Mouse (Mus musculus): Measurements from ENCODE around the gene Pip4p1. TPM values are rescaled to one million over a fixed set of nuclear protein-coding genes. Genes with fewer than 3 reads are reported as not detected.
"Not testable (repeated sequence)": the region's sequence is repeated elsewhere in the genome, so short reads cannot be mapped to it uniquely, and the experiment has no call there.

The Pip4p1 gene
- polyA plus RNA-seq, 1 experiment from 2014 or later, result 37.9 TPM

DNA sequence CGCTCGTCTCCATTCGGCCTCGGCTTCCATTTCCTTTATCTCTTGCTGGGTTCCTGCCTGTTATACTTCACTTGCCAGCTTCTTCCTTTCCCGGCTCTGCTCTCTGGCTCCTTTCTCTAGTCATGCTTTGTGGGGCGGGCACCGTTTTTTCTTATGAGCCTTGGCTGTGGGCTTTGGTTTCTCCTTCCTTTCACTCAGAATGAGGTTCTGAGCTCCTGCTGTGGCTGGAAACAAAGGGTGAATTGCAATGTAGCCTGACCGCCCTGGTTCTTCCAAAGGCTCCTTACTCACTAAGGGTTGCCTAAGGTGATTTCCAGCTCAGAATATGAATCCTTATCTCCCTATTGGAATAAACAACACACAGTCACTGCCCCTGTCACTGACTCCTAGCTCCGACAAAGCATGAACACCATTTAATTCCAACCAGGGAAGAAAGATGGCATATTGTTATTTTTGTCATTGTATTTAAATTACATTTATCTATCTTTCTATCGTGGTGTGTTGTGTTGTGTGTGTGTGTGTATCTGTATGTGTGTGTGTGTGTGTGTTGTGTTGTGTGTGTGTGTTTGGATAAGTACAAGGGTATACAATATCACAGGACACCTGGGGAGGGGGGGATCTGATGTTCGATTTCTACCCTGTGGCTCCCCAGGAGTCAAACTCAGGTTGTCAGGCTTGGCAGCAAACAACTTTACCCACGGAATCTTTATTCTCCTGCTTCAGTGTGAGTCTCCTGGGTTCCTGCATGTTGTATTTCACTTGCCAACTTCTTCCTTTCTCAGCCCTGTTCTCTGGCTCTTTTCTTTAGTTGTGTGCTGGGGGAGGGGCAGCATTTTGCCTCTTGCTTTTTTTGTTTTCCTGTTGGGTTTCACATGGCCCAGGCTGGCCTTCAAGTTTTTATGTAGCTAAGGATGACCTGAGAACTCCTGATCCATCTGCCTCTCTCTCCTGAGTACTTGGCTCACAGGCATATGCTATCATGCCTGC is 39.2 kb upstream of the Pip4p1 start:
- Histone ChIP-seq H3K9me3 (replicated peaks; ENCODE audit: control insufficient read depth, low read length) (no peaks in the 10 kb centered on the region), H3K4me2 (ENCODE audit: low read depth, low read length) (peak overlapping the region; percentile 28; the same call in 1 of the 2 replicates), H3K9ac (ENCODE audit: low read length) (no peak overlapping the region), H3K4me3 (ENCODE audit: low read length) (no peak overlapping the region), H3K4me1 (ENCODE audit: control insufficient read depth, insufficient read depth, low read length) (peaks cover 6% of the 10 kb centered on the region; the same call in 1 of the 2 replicates), H3K36me3 (ENCODE audit: control insufficient read depth, insufficient read depth) (no peaks in the 10 kb centered on the region), H3K27ac (ENCODE audit: low read length) (peak overlapping the region; percentile 23; the same call in 1 of the 2 replicates), H3K27me3 (ENCODE audit: control insufficient read depth, insufficient read depth, low read length) (no peaks in the 10 kb centered on the region)
- 0 out of 2 replicates have a peak, but pooled peaks have one; percentile 14 for ATAC-seq (replicated peaks; ENCODE audit: extremely low read depth, insufficient read depth, low FRiP score)
- WGBS, result 26% methylated on average over 12 of the region's 12 CpGs

DNA sequence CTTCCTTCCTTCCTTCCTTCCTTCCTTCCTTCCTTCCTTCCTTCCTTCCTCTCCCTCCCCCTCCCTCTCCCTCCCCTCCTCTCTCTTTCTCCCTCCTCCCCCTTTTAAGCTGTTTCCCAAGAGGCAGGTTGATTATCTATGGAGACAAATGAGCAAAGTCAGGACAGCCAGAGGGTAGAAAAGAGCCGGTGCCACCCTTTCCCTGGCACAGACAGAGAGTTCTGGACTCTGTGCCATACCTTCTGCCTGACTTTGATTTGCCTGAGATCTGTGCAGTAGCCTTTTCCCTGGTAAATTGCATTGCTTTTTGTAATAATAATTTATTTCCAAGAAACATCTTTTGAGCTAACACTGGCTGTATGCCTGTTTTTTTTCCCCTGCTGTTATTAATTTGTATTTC is 38.4 kb upstream of the Pip4p1 start:
- Histone ChIP-seq H3K4me3 (ENCODE audit: low read length) (no peak overlapping the region), H3K36me3 (ENCODE audit: control insufficient read depth, insufficient read depth) (no peaks in the 10 kb centered on the region), H3K4me1 (ENCODE audit: control insufficient read depth, insufficient read depth, low read length) (peaks cover 6% of the 10 kb centered on the region; the same call in 1 of the 2 replicates), H3K9me3 (replicated peaks; ENCODE audit: control insufficient read depth, low read length) (no peaks in the 10 kb centered on the region), H3K27ac (ENCODE audit: low read length) (no peak overlapping the region), H3K9ac (ENCODE audit: low read length) (no peak overlapping the region), H3K4me2 (ENCODE audit: low read depth, low read length) (no peak overlapping the region), H3K27me3 (ENCODE audit: control insufficient read depth, insufficient read depth, low read length) (no peaks in the 10 kb centered on the region)
- ATAC-seq (replicated peaks; ENCODE audit: extremely low read depth, insufficient read depth, low FRiP score), result no peak
- WGBS, result 38% methylated on average over 1 of the region's 1 CpGs

DNA sequence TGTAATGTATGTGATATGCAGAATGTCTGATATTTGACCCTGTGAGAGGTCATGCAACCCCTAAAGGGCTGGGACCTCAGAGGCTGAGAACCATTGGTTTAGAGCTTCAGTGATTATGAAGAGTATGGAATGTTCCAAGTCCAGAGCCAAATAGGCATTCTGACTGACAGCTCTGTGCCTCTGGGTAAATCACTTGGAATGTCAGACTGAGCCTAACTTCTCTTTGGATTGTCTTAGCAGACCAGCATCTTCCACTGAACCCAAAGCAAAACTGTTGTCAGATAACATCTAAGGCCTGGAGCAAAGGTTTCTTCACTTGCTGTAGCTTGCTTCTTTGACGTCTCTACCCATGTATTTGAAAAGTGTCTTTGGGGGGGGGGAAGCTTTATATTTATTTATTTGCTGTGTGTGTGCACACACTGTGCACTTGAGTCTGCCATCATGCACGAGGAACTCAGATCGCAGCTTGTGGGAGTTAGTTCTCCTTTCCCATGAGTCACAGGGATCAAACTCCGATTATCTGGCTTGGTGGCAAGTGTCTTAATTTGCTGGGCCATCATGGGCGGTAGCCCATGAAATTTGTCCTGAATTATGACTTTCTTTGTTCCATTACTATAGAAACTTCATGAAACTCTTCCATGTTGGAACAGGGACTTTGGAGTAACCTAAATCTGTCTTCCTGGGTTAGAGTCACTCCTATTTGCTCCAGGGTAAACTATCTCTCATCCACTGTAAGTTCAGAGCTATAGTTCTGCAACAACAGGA is 37.7 kb upstream of the Pip4p1 start:
- 90% methylated on average over 5 of the region's 5 CpGs for WGBS
- Histone ChIP-seq H3K27me3 (ENCODE audit: control insufficient read depth, insufficient read depth, low read length) (no peaks in the 10 kb centered on the region), H3K4me1 (ENCODE audit: control insufficient read depth, insufficient read depth, low read length) (peaks cover 6% of the 10 kb centered on the region; the same call in 1 of the 2 replicates), H3K4me2 (ENCODE audit: low read depth, low read length) (no peak overlapping the region), H3K4me3 (ENCODE audit: low read length) (no peak overlapping the region), H3K9me3 (replicated peaks; ENCODE audit: control insufficient read depth, low read length) (no peaks in the 10 kb centered on the region), H3K27ac (ENCODE audit: low read length) (no peak overlapping the region), H3K9ac (ENCODE audit: low read length) (no peak overlapping the region), H3K36me3 (ENCODE audit: control insufficient read depth, insufficient read depth) (no peaks in the 10 kb centered on the region)
- no peak for ATAC-seq (replicated peaks; ENCODE audit: extremely low read depth, insufficient read depth, low FRiP score)

GRCm38 (mm10) chr14:50958289-50958995 is 27.8 kb upstream of the Pip4p1 start:
- not testable (repeated sequence) for H3K4me1 ChIP-seq (ENCODE audit: control insufficient read depth, insufficient read depth, low read length); H3K9ac ChIP-seq (ENCODE audit: low read length); H3K4me3 ChIP-seq (ENCODE audit: low read length); H3K4me2 ChIP-seq (ENCODE audit: low read depth, low read length); H3K27me3 ChIP-seq (ENCODE audit: control insufficient read depth, insufficient read depth, low read length); H3K9me3 ChIP-seq (replicated peaks; ENCODE audit: control insufficient read depth, low read length); H3K27ac ChIP-seq (ENCODE audit: low read length); H3K36me3 ChIP-seq (ENCODE audit: control insufficient read depth, insufficient read depth); ATAC-seq (replicated peaks; ENCODE audit: extremely low read depth, insufficient read depth, low FRiP score)
- WGBS, result 91% methylated on average over 5 of the region's 5 CpGs

DNA sequence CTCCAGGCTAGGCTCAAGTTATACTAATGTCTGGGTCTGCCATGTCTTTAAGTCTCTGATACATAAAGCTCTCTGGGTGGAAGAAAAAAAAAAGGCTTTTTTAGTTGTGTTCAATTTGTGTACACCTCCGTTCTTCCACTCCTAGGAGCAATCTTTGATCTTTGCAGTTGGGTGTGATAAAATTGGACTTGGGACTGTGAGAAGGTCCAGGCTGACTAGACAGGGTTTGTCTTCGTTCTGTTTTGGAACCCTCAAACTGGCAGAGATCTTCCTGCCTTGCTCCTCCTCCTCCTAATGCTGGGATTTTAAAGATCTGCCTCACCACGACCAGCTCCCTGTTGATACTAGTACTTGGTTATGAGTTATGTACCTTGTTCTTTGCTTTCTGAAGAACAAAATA is 26.5 kb upstream of the Pip4p1 start:
- H3K9me3 ChIP-seq (replicated peaks; ENCODE audit: control insufficient read depth, low read length); H3K27ac ChIP-seq (ENCODE audit: low read length); ATAC-seq (replicated peaks; ENCODE audit: extremely low read depth, insufficient read depth, low FRiP score); H3K4me1 ChIP-seq (ENCODE audit: control insufficient read depth, insufficient read depth, low read length); H3K4me3 ChIP-seq (ENCODE audit: low read length); H3K27me3 ChIP-seq (ENCODE audit: control insufficient read depth, insufficient read depth, low read length); H3K4me2 ChIP-seq (ENCODE audit: low read depth, low read length); H3K36me3 ChIP-seq (ENCODE audit: control insufficient read depth, insufficient read depth); H3K9ac ChIP-seq (ENCODE audit: low read length): not testable (repeated sequence)
- WGBS, result 64% methylated on average over 3 of the region's 3 CpGs

DNA sequence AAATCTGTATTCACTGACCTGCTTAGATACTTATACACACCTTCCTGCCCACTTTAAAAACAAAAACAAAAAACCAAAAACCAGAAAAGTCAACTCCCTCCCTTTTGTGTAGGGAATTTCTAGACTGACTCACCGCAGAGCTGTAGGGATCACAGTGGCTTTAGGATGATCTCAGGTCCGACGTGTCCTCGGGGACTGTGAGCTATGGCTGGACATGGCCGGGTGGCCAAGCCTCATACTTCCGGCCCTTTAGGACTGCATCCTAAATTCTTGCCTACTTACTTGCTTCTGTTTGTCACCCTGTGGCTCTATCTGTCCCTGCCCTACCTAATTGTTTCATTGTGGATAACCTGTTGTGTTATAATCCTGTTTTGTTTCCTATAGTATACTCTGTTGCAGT is 26.1 kb upstream of the Pip4p1 start:
- H3K4me1 ChIP-seq (ENCODE audit: control insufficient read depth, insufficient read depth, low read length); H3K4me2 ChIP-seq (ENCODE audit: low read depth, low read length); H3K9me3 ChIP-seq (replicated peaks; ENCODE audit: control insufficient read depth, low read length); H3K27me3 ChIP-seq (ENCODE audit: control insufficient read depth, insufficient read depth, low read length); H3K4me3 ChIP-seq (ENCODE audit: low read length); H3K27ac ChIP-seq (ENCODE audit: low read length); H3K9ac ChIP-seq (ENCODE audit: low read length); H3K36me3 ChIP-seq (ENCODE audit: control insufficient read depth, insufficient read depth); ATAC-seq (replicated peaks; ENCODE audit: extremely low read depth, insufficient read depth, low FRiP score): not testable (repeated sequence)
- 77% methylated on average over 6 of the region's 6 CpGs for WGBS

DNA sequence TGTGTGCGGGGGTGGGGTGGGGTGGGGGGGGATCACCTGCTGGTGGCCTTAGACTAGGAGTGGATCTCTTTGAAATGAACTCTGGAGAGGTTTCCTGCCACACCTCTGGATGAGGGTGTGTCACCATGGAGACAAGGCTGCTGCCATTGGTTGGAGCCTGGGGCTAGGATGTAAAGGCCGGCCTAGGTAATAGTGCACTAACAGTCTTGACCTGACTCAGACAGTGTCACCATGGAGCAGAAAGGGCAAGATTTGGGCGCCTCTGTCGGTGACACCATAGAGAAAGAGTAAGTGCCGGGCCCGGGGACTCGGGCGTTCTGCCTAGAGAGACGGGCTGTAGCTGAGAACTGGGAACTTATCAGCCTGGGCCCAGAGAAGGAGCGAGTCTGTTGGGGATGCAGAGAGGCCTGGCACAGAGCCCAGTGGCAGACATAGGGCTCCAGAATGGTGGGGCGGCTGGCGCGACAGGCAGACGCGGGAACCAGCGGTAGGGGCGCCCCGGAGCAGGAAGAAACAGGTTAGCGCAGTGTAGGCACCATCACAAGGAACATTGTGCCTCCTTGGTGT is 25.4 kb upstream of the Pip4p1 start, which contains the start of gene Pnp2:
TSS of gene Pnp2 (plus strand) at position 51 of the 567 bp plus-strand sequence.
- peak within 1 kb of the TSS; percentile 54 for H3K4me2 ChIP-seq (ENCODE audit: low read depth, low read length)
- H3K4me3 ChIP-seq (ENCODE audit: low read length), result peak within 1 kb of the TSS; percentile 38
- ATAC-seq (replicated peaks; ENCODE audit: extremely low read depth, insufficient read depth, low FRiP score), result peak; percentile 88
- H3K27me3 ChIP-seq (ENCODE audit: control insufficient read depth, insufficient read depth, low read length); H3K4me1 ChIP-seq (ENCODE audit: control insufficient read depth, insufficient read depth, low read length); H3K36me3 ChIP-seq (ENCODE audit: control insufficient read depth, insufficient read depth); H3K9me3 ChIP-seq (replicated peaks; ENCODE audit: control insufficient read depth, low read length): not testable (repeated sequence)
- 0 out of 2 replicates have a peak within 1 kb of the TSS, but pooled peaks have one; percentile 25 for H3K27ac ChIP-seq (ENCODE audit: low read length)
- 6% methylated on average over 19 of the region's 19 CpGs for WGBS
- peak within 1 kb of the TSS; percentile 8; the same call in 1 of the 2 replicates for H3K9ac ChIP-seq (ENCODE audit: low read length)

DNA sequence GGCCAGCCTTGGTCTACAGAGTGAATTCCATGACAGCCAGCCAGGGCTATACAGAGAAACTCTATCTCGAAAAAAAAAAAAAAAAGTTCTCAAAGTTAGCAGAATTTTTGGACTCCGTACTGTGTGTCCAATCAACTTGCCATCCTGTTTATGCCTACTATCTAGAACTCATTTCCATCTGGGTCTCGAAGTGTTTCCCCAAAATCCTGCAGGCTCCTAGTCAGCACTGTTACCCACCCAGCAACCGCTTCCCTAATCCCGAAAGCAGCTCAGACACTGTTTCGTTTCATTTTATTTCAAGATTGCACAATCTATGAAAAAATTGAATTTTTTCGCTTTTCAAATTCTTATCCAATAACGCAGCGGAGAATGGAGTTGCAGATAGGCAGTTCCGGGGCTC is 24.8 kb upstream of the Pip4p1 start:
- Histone ChIP-seq H3K4me3 (ENCODE audit: low read length) (no peak overlapping the region), H3K4me1 (ENCODE audit: control insufficient read depth, insufficient read depth, low read length) (no peaks in the 10 kb centered on the region), H3K36me3 (ENCODE audit: control insufficient read depth, insufficient read depth) (peaks cover 3% of the 10 kb centered on the region; the same call in 1 of the 2 replicates), H3K4me2 (ENCODE audit: low read depth, low read length) (no peak overlapping the region), H3K27ac (ENCODE audit: low read length) (no peak overlapping the region), H3K27me3 (ENCODE audit: control insufficient read depth, insufficient read depth, low read length) (no peaks in the 10 kb centered on the region), H3K9me3 (replicated peaks; ENCODE audit: control insufficient read depth, low read length) (no peaks in the 10 kb centered on the region), H3K9ac (ENCODE audit: low read length) (no peak overlapping the region)
- ATAC-seq (replicated peaks; ENCODE audit: extremely low read depth, insufficient read depth, low FRiP score), result no peak
- WGBS, result 82% methylated on average over 10 of the region's 10 CpGs

Measured in heart, embryonic 16.5 days (tissue).